Mouse (Mus musculus) heart, postnatal 0 days (tissue): ENCODE results near the gene Fam120a. TPM values are rescaled to one million over a fixed set of nuclear protein-coding genes. Genes with fewer than 3 reads are reported as not detected.

Experiments used
- ATAC-seq: fragments of 200-750 bp; cut with Nextera tagmentation; 2 replicates; pipeline ENCODE4 v1.8.0; 2017; ENCODE audit warnings: low read depth, moderate number of reproducible peaks, moderate library complexity; ENCODE audit not compliant: insufficient read depth
- DNase-seq: peaks from one replicate; pipeline ENCODE4 v3.0.0-alpha.2; 2016; ENCODE audit warnings: low spot score
- H3K27ac ChIP-seq: fragments of 300-500 bp; sonication (generic); 2 replicates; pipeline ENCODE4 v1.5.1; 2014; ENCODE audit warnings: low read depth, mild to moderate bottlenecking
- H3K27me3 ChIP-seq: fragments of 300-500 bp; sonication (generic); 2 replicates; pipeline ENCODE4 v1.6.1; 2014; ENCODE audit warnings: low read length, mixed read lengths; ENCODE audit not compliant: control insufficient read depth, insufficient read depth
- H3K36me3 ChIP-seq: fragments of 300-500 bp; sonication (generic); replicated peaks from 2 replicates; pipeline ENCODE4 v1.6.1; 2014; ENCODE audit warnings: low read length, mixed read lengths; ENCODE audit not compliant: control insufficient read depth, insufficient read depth
- H3K4me1 ChIP-seq: fragments of 300-500 bp; sonication (generic); 2 replicates; pipeline ENCODE4 v1.6.1; 2014; ENCODE audit warnings: antibody characterized with exemption; ENCODE audit not compliant: control insufficient read depth, insufficient read depth
- H3K4me2 ChIP-seq: fragments of 300-500 bp; sonication (generic); 2 replicates; pipeline ENCODE4 v1.6.1; 2014; ENCODE audit warnings: low read depth, mild to moderate bottlenecking, low read length, moderate library complexity
- H3K4me3 ChIP-seq: fragments of 300-500 bp; sonication (generic); 2 replicates; pipeline ENCODE4 v1.5.1; 2014; ENCODE audit warnings: low read depth, low read length
- H3K9ac ChIP-seq: fragments of 300-500 bp; sonication (generic); replicated peaks from 2 replicates; pipeline ENCODE4 v1.6.1; 2014; ENCODE audit warnings: low read depth, low read length, mixed read lengths
- H3K9me3 ChIP-seq: fragments of 300-500 bp; sonication (generic); replicated peaks from 2 replicates; pipeline ENCODE4 v1.6.1; 2016; ENCODE audit warnings: low read length; ENCODE audit not compliant: control insufficient read depth
- CTCF ChIP-seq: IDR thresholded peaks from 2 replicates; pipeline ENCODE4 v1.5.1; 2016; ENCODE audit warnings: antibody characterized with exemption, control low read depth, low read depth
- EP300 ChIP-seq: IDR thresholded peaks from 2 replicates; pipeline ENCODE4 v1.6.1; 2016; ENCODE audit warnings: antibody characterized with exemption, low read depth
- WGBS: fragments of 180-500 bp; shearing (Covaris S2); extraction: QIAGEN DNeasy Blood & Tissue Kit; methylation state at CpG from one replicate; pipeline ENCODE4 v1.1.7; 2014; 5-methylcytosine and 5-hydroxymethylcytosine counted together
- polyA plus RNA-seq: library from polyadenylated mRNA; unstranded; fragments of >200 nt; fragmentation: Nextera tagmentation; extraction: Ambion mirVana; gene quantifications from 2 replicates; pipeline ENCODE4 v1.2.1, GENCODE M21; 2015
- total RNA-seq: library from RNA; depleted of rRNA; stranded (reverse); fragments of >200 nt; gene quantifications from 2 replicates; pipeline ENCODE4 v1.2.3, GENCODE M21; 2014; ENCODE audit warnings: low replicate concordance

Fam120a gene
- total and polyA plus RNA-seq, 2 experiments from 2014 or later = 13.4 to 112 TPM

DNA sequence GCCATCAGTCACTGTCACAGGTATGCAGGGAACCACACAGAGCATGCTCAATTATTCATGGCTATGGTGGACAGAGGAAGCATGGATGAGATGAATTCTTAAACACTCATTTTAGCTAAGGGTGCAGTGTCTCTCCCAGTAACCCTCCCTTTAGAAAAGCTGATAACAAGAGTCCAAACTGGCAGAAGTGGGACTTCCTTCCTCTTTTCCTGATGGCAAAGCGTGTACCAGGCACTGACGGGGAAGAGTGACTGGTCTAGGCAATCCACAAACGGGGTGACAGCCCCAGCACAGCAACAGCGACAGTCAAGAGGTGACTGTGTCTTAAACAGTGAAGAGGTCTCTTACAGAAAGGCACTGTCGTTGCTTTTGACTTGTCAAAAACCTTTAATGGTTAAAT, 72.4 kb downstream of the Fam120a start:
- H3K9me3 ChIP-seq = no peaks in the 10 kb centered on the region
- H3K4me1 ChIP-seq = no peaks in the 10 kb centered on the region
- WGBS = 78% methylated on average over 5 of the region's 5 CpGs
- H3K27me3 ChIP-seq = no peaks in the 10 kb centered on the region
- DNase-seq (no peak), ATAC-seq (no peak)
- TF ChIP-seq CTCF = no peak
- no peak for TF ChIP-seq EP300
- peaks cover 79% of the 10 kb centered on the region for H3K36me3 ChIP-seq
- H3K4me2 ChIP-seq = no peak overlapping the region
- no peak overlapping the region for H3K4me3 ChIP-seq
- H3K9ac ChIP-seq = no peak overlapping the region
- no peak overlapping the region for H3K27ac ChIP-seq

DNA sequence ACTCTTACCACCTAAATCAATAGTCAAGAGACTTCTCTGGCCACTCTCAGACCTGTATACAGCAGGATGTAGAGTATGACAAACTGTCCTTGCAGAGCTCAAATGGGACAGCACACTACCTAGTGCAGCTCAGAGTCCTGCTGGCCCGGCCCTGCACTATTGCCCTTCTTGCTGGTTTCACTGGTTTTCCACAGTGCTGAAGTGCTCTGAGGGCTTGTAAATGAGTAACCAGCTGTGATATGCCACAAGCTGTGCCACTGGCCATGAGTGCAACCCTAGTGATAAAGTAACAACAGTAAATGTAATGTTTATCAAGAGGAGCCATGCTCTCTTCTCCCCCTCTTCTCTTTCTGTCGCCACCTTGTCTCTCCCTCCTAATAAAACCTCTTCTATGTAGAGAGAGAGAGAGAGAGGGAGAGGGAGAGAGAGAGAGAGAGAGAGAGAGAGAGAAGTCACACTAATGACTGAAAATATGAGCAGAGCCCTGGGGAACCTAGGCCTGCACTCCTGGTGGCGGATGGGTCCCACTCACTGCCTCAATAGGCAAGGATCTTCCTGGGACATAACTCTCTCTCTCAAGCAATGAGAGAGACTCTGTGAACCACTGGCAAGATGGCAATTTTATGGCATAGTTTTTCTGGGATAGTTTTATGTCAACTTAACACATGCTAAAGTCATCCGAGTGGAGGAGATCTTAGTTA, 77.4 kb downstream of the Fam120a start:
- no peak for TF ChIP-seq EP300
- no peak for TF ChIP-seq CTCF
- no peak for ATAC-seq

DNA sequence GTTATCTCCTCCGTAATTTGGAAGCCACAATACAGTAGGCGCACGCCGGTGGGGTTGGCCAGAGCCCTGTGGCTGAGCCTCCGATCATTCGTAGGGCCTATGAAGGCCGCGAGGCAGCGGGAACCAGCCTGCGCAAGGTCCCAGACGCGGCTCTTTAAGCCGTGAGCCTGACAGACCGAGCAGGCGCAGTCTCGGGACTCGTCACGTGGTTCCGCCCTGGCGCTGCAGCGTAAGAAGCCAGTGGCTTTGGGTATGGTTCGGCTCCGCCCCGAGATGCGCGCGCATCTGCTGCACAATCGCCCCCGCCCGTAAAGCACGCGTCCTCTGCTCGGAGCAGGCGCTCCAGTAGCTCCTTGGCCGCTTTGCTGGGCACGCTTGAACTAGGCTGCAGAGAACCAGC, 89.3 kb downstream of the Fam120a start:
- Histone ChIP-seq H3K4me2 (peak overlapping the region; percentile 54), H3K27me3 (no peaks in the 10 kb centered on the region), H3K9me3 (no peaks in the 10 kb centered on the region), H3K4me1 (peaks cover 6% of the 10 kb centered on the region), H3K4me3 (peak overlapping the region; percentile 29), H3K9ac (peak overlapping the region; percentile 62), H3K36me3 (peaks cover 30% of the 10 kb centered on the region), H3K27ac (peak overlapping the region; percentile 85)
- TF ChIP-seq EP300 (0 out of 2 replicates have a peak, but pooled peaks have one; percentile 72), CTCF (no peak)
- WGBS = under 1% methylated on average over 36 of the region's 36 CpGs
- DNase-seq = peak; percentile 97
- peak; percentile 100 for ATAC-seq

More for the DNA sequence above, 77.4 kb downstream of the Fam120a start:
- peaks cover 86% of the 10 kb centered on the region for H3K36me3 ChIP-seq
- no peak overlapping the region for H3K4me2 ChIP-seq
- WGBS = 65% methylated on average over 4 of the region's 4 CpGs
- no peaks in the 10 kb centered on the region for H3K4me1 ChIP-seq
- no peak for DNase-seq
- H3K27ac ChIP-seq = no peak overlapping the region
- H3K4me3 ChIP-seq = no peak overlapping the region
- H3K9ac ChIP-seq = no peak overlapping the region
- H3K9me3 ChIP-seq = no peaks in the 10 kb centered on the region
- no peaks in the 10 kb centered on the region for H3K27me3 ChIP-seq

DNA sequence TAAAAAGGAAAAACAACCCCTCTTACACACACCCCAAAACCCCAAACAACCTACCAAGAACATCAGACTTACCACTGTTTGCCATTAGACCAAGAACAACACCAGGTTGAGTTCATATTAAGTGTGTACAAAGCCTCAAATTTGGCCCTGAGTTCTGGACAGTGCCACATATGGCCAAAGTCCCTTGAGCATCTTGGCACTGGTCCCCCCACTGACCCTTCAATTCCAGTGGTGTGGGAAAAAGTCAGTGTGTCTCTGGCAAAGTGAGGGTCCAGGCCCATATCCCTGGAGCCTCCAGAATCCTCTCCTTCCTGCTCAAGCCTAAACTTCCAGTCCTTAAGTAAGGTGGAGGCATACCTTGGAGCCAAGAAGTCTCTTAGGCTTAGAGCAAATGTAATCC, 90.0 kb downstream of the Fam120a start:
- TF ChIP-seq EP300 (no peak), CTCF (no peak)
- ATAC-seq (no peak), DNase-seq (no peak)
- Histone ChIP-seq H3K9ac (peak overlapping the region; percentile 62), H3K27ac (peak overlapping the region; percentile 85), H3K4me3 (no peak overlapping the region), H3K4me1 (peaks cover 6% of the 10 kb centered on the region), H3K9me3 (no peaks in the 10 kb centered on the region), H3K27me3 (no peaks in the 10 kb centered on the region), H3K36me3 (peaks cover 24% of the 10 kb centered on the region), H3K4me2 (peak overlapping the region; percentile 54)

DNA sequence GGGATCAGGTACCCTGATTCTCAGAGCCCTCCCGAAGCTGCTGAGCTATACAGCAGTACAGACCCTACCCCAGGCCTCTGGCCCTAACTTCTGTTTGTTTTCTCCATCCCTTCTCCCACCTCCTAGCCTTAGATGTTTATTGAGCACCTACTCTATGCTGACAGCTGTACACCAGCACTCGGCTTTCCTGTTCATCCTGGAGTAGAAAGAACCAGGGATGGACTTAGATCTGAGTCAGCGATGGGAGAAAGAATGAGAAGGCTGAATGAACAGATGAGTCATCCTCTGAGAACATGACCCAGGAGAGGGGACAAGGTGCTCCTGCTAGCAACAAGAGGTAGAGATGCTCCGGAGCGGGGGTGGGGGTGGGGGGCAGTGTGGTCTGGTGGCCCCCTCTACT, 95.1 kb downstream of the Fam120a start:
- 68% methylated on average over 5 of the region's 5 CpGs for WGBS
- H3K4me1 ChIP-seq = peaks cover 20% of the 10 kb centered on the region
- no peak overlapping the region for H3K4me3 ChIP-seq
- H3K27me3 ChIP-seq = no peaks in the 10 kb centered on the region
- H3K4me2 ChIP-seq = no peak overlapping the region
- H3K36me3 ChIP-seq = no peaks in the 10 kb centered on the region
- no peaks in the 10 kb centered on the region for H3K9me3 ChIP-seq
- no peak for DNase-seq
- H3K9ac ChIP-seq = no peak overlapping the region
- no peak overlapping the region for H3K27ac ChIP-seq
- no peak for ATAC-seq
- TF ChIP-seq CTCF (no peak), EP300 (no peak)
